ENCODE assay signal across 13 mouse cellular contexts in genomic region chr10:80144159-80144558, GRCm38 (mm10). TPM values are rescaled to one million over a fixed set of nuclear protein-coding genes. Genes with fewer than 3 reads are reported as not detected.
DNase-seq lines count a peak whose midpoint lies in the region; ATAC-seq and TF ChIP-seq lines count a peak whose summit lies in the region.
"Had no signal": no experiment of that assay in that cellular context is flagged by ENCODE, and none has a peak within 500 bp of the region (broad histone marks: within the 10 kb centered on the region; RNA-seq: fewer than 3 reads in every experiment).

No protein-coding gene starts in this region.

- H3K27me3 ChIP-seq in heart, embryonic 11.5 days (ENCODE audit: control insufficient read depth, insufficient read depth, low read length) = no peaks in the 10 kb centered on the region
- no peaks in the 10 kb centered on the region; the same call in 1 of the 2 replicates for H3K27me3 ChIP-seq in heart, adult 2 months (ENCODE audit: control insufficient read depth, insufficient read depth, low read length)
- peaks cover 9% of the 10 kb centered on the region for H3K27me3 ChIP-seq in liver, embryonic 12.5 days (replicated peaks)
- H3K27me3 ChIP-seq in G1E (ENCODE audit: insufficient read depth, low read length) = no peaks in the 10 kb centered on the region
- no peaks in the 10 kb centered on the region for H3K27me3 ChIP-seq in embryonic facial prominence, embryonic 14.5 days (replicated peaks; ENCODE audit: control insufficient read depth, insufficient read depth, low read length)
- H3K27me3 ChIP-seq: stomach, embryonic 15.5 days had no signal

- peak overlapping the region; percentile 3; the same call in 1 of the 2 replicates for H3K9ac ChIP-seq in heart, embryonic 11.5 days (ENCODE audit: low read depth, low read length)
- H3K9ac ChIP-seq in heart, adult 2 months (ENCODE audit: low read depth, low read length) = no peak overlapping the region
- 0 out of 2 replicates have a peak overlapping the region, but pooled peaks have one; percentile 91 for H3K9ac ChIP-seq in liver, embryonic 12.5 days
- H3K9ac ChIP-seq in embryonic facial prominence, embryonic 14.5 days (ENCODE audit: low read depth, low read length) = peak overlapping the region; percentile 16; the same call in 1 of the 2 replicates
- H3K9ac ChIP-seq: neural tube, embryonic 12.5 days; stomach, embryonic 15.5 days had no signal

- TF ChIP-seq POLR2A in heart, adult 2 months (IDR thresholded peaks at IDR 0.05; ENCODE audit: insufficient read depth, low read depth, low read length) = no peak

- intact Hi-C loops in heart, adult 2 months (cut with DNase I) = loop anchor here (5.0 kb wide), 1 partner anchor 217 kb away; the partner anchor contains the start of gene Arid3a

- H3K4me2 ChIP-seq in heart, embryonic 11.5 days = no peak overlapping the region
- H3K4me2 ChIP-seq in liver, embryonic 12.5 days = no peak overlapping the region
- H3K4me2 ChIP-seq in embryonic facial prominence, embryonic 14.5 days (ENCODE audit: low read depth, low read length) = no peak overlapping the region
- H3K4me2 ChIP-seq: stomach, embryonic 15.5 days had no signal

- TF ChIP-seq EP300 in heart, adult 2 months (IDR thresholded peaks at IDR 0.05; ENCODE audit: insufficient read depth, low read depth, low read length) = no peak

- no peak for ATAC-seq in heart, embryonic 11.5 days (replicated peaks; ENCODE audit: insufficient number of reproducible peaks, low FRiP score, low TSS enrichment)
- no peak for ATAC-seq in liver, embryonic 12.5 days
- no peak for ATAC-seq in G1E (ENCODE audit: extremely low read depth, insufficient number of reproducible peaks, low FRiP score, poor library complexity, severe bottlenecking)
- no peak for ATAC-seq in embryonic facial prominence, embryonic 14.5 days (ENCODE audit: low read depth)
- ATAC-seq: activated CD4-positive, CD25-positive, alpha-beta regulatory T cell, adult 4 months; lung, postnatal 0 days had no signal

- no peak for DNase-seq in heart, adult 2 months
- no peak for DNase-seq in liver
- DNase-seq in G1E (ENCODE audit: low spot score) = no peak
- no peak for DNase-seq in embryonic facial prominence, embryonic 14.5 days (ENCODE audit: low spot score)
- no peak for DNase-seq in urinary bladder, postnatal 14 days (ENCODE audit: low spot score)
- DNase-seq: midbrain, embryonic 14.5 days; retina, postnatal 1 day had no signal

- H3K4me1 ChIP-seq in heart, embryonic 11.5 days (ENCODE audit: control insufficient read depth, insufficient read depth, low read length) = peaks cover 40% of the 10 kb centered on the region
- peaks cover 18% of the 10 kb centered on the region for H3K4me1 ChIP-seq in heart, adult 2 months (ENCODE audit: control insufficient read depth, insufficient read depth, low read length)
- H3K4me1 ChIP-seq in liver, embryonic 12.5 days = peaks cover 84% of the 10 kb centered on the region
- H3K4me1 ChIP-seq in G1E (ENCODE audit: insufficient read depth, low read depth, low read length) = peaks cover 87% of the 10 kb centered on the region
- 0 out of 2 replicates have a peak, but pooled peaks cover 4% of the 10 kb centered on the region for H3K4me1 ChIP-seq in embryonic facial prominence, embryonic 14.5 days (ENCODE audit: control insufficient read depth, insufficient read depth, low read length)

- no peak for TF ChIP-seq CTCF in heart, adult 2 months (IDR thresholded peaks at IDR 0.05)
- TF ChIP-seq CTCF in G1E (IDR thresholded peaks at IDR 0.05; ENCODE audit: low read depth, low read length) = no peak

- H3K9me3 ChIP-seq in heart, embryonic 11.5 days (replicated peaks; ENCODE audit: control insufficient read depth, low read length) = no peaks in the 10 kb centered on the region
- H3K9me3 ChIP-seq in liver, embryonic 12.5 days (replicated peaks) = no peaks in the 10 kb centered on the region
- no peaks in the 10 kb centered on the region for H3K9me3 ChIP-seq in G1E (replicated peaks)
- H3K9me3 ChIP-seq in embryonic facial prominence, embryonic 14.5 days (ENCODE audit: control insufficient read depth, low read length) = no peaks in the 10 kb centered on the region
- H3K9me3 ChIP-seq: neural tube, embryonic 12.5 days; stomach, embryonic 15.5 days had no signal

- H3K27ac ChIP-seq in heart, embryonic 11.5 days (ENCODE audit: low read depth, low read length) = no peak overlapping the region
- H3K27ac ChIP-seq in heart, adult 2 months = no peak overlapping the region
- peak overlapping the region; percentile 57; the same call in 1 of the 2 replicates for H3K27ac ChIP-seq in liver, embryonic 12.5 days
- H3K27ac ChIP-seq in embryonic facial prominence, embryonic 14.5 days (replicated peaks; ENCODE audit: low read depth, low read length) = no peak overlapping the region
- H3K27ac ChIP-seq: neural tube, embryonic 12.5 days; stomach, embryonic 15.5 days had no signal

- peaks cover 4% of the 10 kb centered on the region for H3K79me2 ChIP-seq in heart, adult 2 months (replicated peaks; ENCODE audit: control insufficient read depth, insufficient read depth, low read length)

- no peak overlapping the region for H3K4me3 ChIP-seq in heart, embryonic 11.5 days (ENCODE audit: low read depth, low read length)
- no peak overlapping the region for H3K4me3 ChIP-seq in heart, adult 2 months
- no peak overlapping the region for H3K4me3 ChIP-seq in liver, embryonic 12.5 days
- peak overlapping the region; percentile 50; the same call in 1 of the 2 replicates for H3K4me3 ChIP-seq in G1E (ENCODE audit: low read depth, low read length)
- no peak overlapping the region for H3K4me3 ChIP-seq in embryonic facial prominence, embryonic 14.5 days (ENCODE audit: low read depth, low read length)

- peaks cover 23% of the 10 kb centered on the region for H3K36me3 ChIP-seq in heart, embryonic 11.5 days (ENCODE audit: control insufficient read depth, insufficient read depth, low read length)
- H3K36me3 ChIP-seq in heart, adult 2 months (ENCODE audit: control insufficient read depth, insufficient read depth, low read length) = no peaks in the 10 kb centered on the region
- peaks cover 38% of the 10 kb centered on the region for H3K36me3 ChIP-seq in liver, embryonic 12.5 days
- H3K36me3 ChIP-seq in G1E (replicated peaks) = peaks cover 49% of the 10 kb centered on the region
- peaks cover 28% of the 10 kb centered on the region for H3K36me3 ChIP-seq in embryonic facial prominence, embryonic 14.5 days (ENCODE audit: control insufficient read depth, insufficient read depth, low read length)

- WGBS in heart, embryonic 11.5 days (ENCODE audit: insufficient replicate concordance) = 94% methylated on average over 12 of the region's 12 CpGs
- 73% methylated on average over 12 of the region's 12 CpGs for WGBS in heart, adult 2 months
- WGBS in liver, embryonic 12.5 days (ENCODE audit: insufficient replicate concordance) = 90% methylated on average over 12 of the region's 12 CpGs
- 93% methylated on average over 12 of the region's 12 CpGs for WGBS in embryonic facial prominence, embryonic 14.5 days

RNA-seq across cellular contexts. Expression of gene Cbarp, which starts 3.5 kb away (rescaled TPM):
- 2.5 and 2.7 TPM in 2 replicates for polyA plus RNA-seq in heart, embryonic 11.5 days (2014; fragmentation: Nextera tagmentation; extraction: Ambion mirVana)
- 1 to 10 TPM; 3.9 to 4.9 TPM for total RNA-seq in heart, adult 2 months (2021)
- polyA plus RNA-seq in heart, adult 2 months (2012; rRNA removed) = 3.0 and 4.3 TPM in 2 replicates
- polyA plus RNA-seq in liver, embryonic 12.5 days (2016; fragmentation: Nextera tagmentation; extraction: Ambion mirVana) = 0.94 and 0.96 TPM in 2 replicates
- total RNA-seq in G1E (2014; fragmentation: Nextera tagmentation) (67.2 and 74.4 TPM in 2 replicates), G1E (2017) (3.7 and 5.5 TPM in 2 replicates)
- 66.6 and 73.9 TPM in 2 replicates for polyA plus RNA-seq in G1E (2012)
- 7.3 and 9.0 TPM in 2 replicates for polyA plus RNA-seq in embryonic facial prominence, embryonic 14.5 days (2014; fragmentation: Nextera tagmentation; extraction: Ambion mirVana)

RNA-seq across cellular contexts. Expression of gene Midn, which starts 3.9 kb away (rescaled TPM):
- polyA plus RNA-seq in heart, embryonic 11.5 days (2014; fragmentation: Nextera tagmentation; extraction: Ambion mirVana) = 29.5 and 31.9 TPM in 2 replicates
- total RNA-seq in heart, adult 2 months (2021) = 100 to 1,000 TPM in 1 of 2 experiments, 10 to 100 TPM in 1; 96.2 to 102 TPM
- polyA plus RNA-seq in heart, adult 2 months (2012; rRNA removed) = 50.1 and 74.5 TPM in 2 replicates
- 5.7 and 6.3 TPM in 2 replicates for polyA plus RNA-seq in liver, embryonic 12.5 days (2016; fragmentation: Nextera tagmentation; extraction: Ambion mirVana)
- total RNA-seq in G1E (2014; fragmentation: Nextera tagmentation) (89.8 and 92.3 TPM in 2 replicates), G1E (2017) (19.2 and 24.3 TPM in 2 replicates)
- polyA plus RNA-seq in G1E (2012) = 295 and 302 TPM in 2 replicates
- 34.2 and 37.0 TPM in 2 replicates for polyA plus RNA-seq in embryonic facial prominence, embryonic 14.5 days (2014; fragmentation: Nextera tagmentation; extraction: Ambion mirVana)

RNA-seq across cellular contexts. Expression of gene Atp5d, which starts 5.7 kb away (rescaled TPM):
- 772 and 785 TPM in 2 replicates for polyA plus RNA-seq in heart, embryonic 11.5 days (2014; fragmentation: Nextera tagmentation; extraction: Ambion mirVana)
- total RNA-seq in heart, adult 2 months (2021) = 1,000 to 10,000 TPM; 1,015 to 1,150 TPM
- 1,139 and 1,938 TPM in 2 replicates for polyA plus RNA-seq in heart, adult 2 months (2012; rRNA removed)
- 393 and 419 TPM in 2 replicates for polyA plus RNA-seq in liver, embryonic 12.5 days (2016; fragmentation: Nextera tagmentation; extraction: Ambion mirVana)
- total RNA-seq in G1E (2014; fragmentation: Nextera tagmentation) (248 and 258 TPM in 2 replicates), G1E (2017) (81.9 and 82.7 TPM in 2 replicates)
- 1,539 and 1,678 TPM in 2 replicates for polyA plus RNA-seq in G1E (2012)
- polyA plus RNA-seq in embryonic facial prominence, embryonic 14.5 days (2014; fragmentation: Nextera tagmentation; extraction: Ambion mirVana) = 474 and 475 TPM in 2 replicates

RNA-seq across cellular contexts. Expression of gene Cirbp, which starts 21.6 kb away (rescaled TPM):
- polyA plus RNA-seq in heart, embryonic 11.5 days (2014; fragmentation: Nextera tagmentation; extraction: Ambion mirVana) = 49.1 and 52.7 TPM in 2 replicates
- total RNA-seq in heart, adult 2 months (2021) = 10 to 100 TPM; 34.2 to 43.2 TPM
- polyA plus RNA-seq in heart, adult 2 months (2012; rRNA removed) = 62.5 and 85.8 TPM in 2 replicates
- 22.1 and 27.3 TPM in 2 replicates for polyA plus RNA-seq in liver, embryonic 12.5 days (2016; fragmentation: Nextera tagmentation; extraction: Ambion mirVana)
- total RNA-seq in G1E (2014; fragmentation: Nextera tagmentation) = 18.1 and 21.2 TPM in 2 replicates
- 32.6 and 34.8 TPM in 2 replicates for total RNA-seq in G1E (2017)
- 41.4 and 45.2 TPM in 2 replicates for polyA plus RNA-seq in G1E (2012)
- polyA plus RNA-seq in embryonic facial prominence, embryonic 14.5 days (2014; fragmentation: Nextera tagmentation; extraction: Ambion mirVana) = 59.7 and 88.3 TPM in 2 replicates

RNA-seq across cellular contexts. Expression of gene Stk11, which starts 28.6 kb away (rescaled TPM):
- 16.5 and 20.0 TPM in 2 replicates for polyA plus RNA-seq in heart, embryonic 11.5 days (2014; fragmentation: Nextera tagmentation; extraction: Ambion mirVana)
- 100 to 1,000 TPM; 140 to 161 TPM for total RNA-seq in heart, adult 2 months (2021)
- polyA plus RNA-seq in heart, adult 2 months (2012; rRNA removed) = 127 and 144 TPM in 2 replicates
- polyA plus RNA-seq in liver, embryonic 12.5 days (2016; fragmentation: Nextera tagmentation; extraction: Ambion mirVana) = 18.6 and 19.8 TPM in 2 replicates
- total RNA-seq in G1E (2014; fragmentation: Nextera tagmentation) (138 and 172 TPM in 2 replicates), G1E (2017) (150 and 154 TPM in 2 replicates)
- 161 and 170 TPM in 2 replicates for polyA plus RNA-seq in G1E (2012)
- polyA plus RNA-seq in embryonic facial prominence, embryonic 14.5 days (2014; fragmentation: Nextera tagmentation; extraction: Ambion mirVana) = 32.6 and 32.7 TPM in 2 replicates
